Mouse (Mus musculus) limb, embryonic 12.5 days (tissue): ENCODE measurements at regions not wholly inside any gene's neighbourhood (a gene's known extent, or its start where the extent isn't known, plus 50 kb on each side); places are given as distances from the start of the nearest gene placed in this dataset.

Experiments
- ATAC-seq: fragments of 200-750 bp; cut with Nextera tagmentation; 2 replicates; pipeline ENCODE4 v1.8.0; 2017; ENCODE audit warnings: low read depth, moderate TSS enrichment; ENCODE audit not compliant: insufficient number of reproducible peaks, insufficient read depth, low FRiP score, low TSS enrichment
- H3K27ac ChIP-seq: fragments of 300-500 bp; sonication (generic); 2 replicates; pipeline ENCODE4 v1.5.1; 2016; ENCODE audit warnings: mild to moderate bottlenecking, moderate library complexity
- H3K27me3 ChIP-seq: fragments of 300-500 bp; sonication (generic); 2 replicates; pipeline ENCODE4 v1.6.1; 2016; ENCODE audit warnings: mild to moderate bottlenecking, moderate library complexity
- H3K36me3 ChIP-seq: fragments of 300-500 bp; sonication (generic); 2 replicates; pipeline ENCODE4 v1.6.1; 2016; ENCODE audit warnings: mild to moderate bottlenecking, moderate library complexity
- H3K4me1 ChIP-seq: fragments of 300-500 bp; sonication (generic); replicated peaks from 2 replicates; pipeline ENCODE4 v1.6.1; 2016
- H3K4me2 ChIP-seq: fragments of 300-500 bp; sonication (generic); 2 replicates; pipeline ENCODE4 v1.6.1; 2016; ENCODE audit warnings: mild to moderate bottlenecking, moderate library complexity
- H3K4me3 ChIP-seq: fragments of 300-500 bp; sonication (generic); replicated peaks from 2 replicates; pipeline ENCODE4 v1.5.1; 2016; ENCODE audit warnings: mild to moderate bottlenecking
- H3K9ac ChIP-seq: fragments of 300-500 bp; sonication (generic); replicated peaks from 2 replicates; pipeline ENCODE4 v1.6.1; 2016; ENCODE audit warnings: mild to moderate bottlenecking, moderate library complexity
- H3K9me3 ChIP-seq: fragments of 300-500 bp; sonication (generic); 2 replicates; pipeline ENCODE4 v1.6.1; 2016; ENCODE audit warnings: mild to moderate bottlenecking, moderate library complexity
- WGBS: fragments of 180-500 bp; shearing (Covaris S2); methylation state at CpG from one replicate; pipeline ENCODE4 v1.1.7; 2016; 5-methylcytosine and 5-hydroxymethylcytosine counted together

DNA sequence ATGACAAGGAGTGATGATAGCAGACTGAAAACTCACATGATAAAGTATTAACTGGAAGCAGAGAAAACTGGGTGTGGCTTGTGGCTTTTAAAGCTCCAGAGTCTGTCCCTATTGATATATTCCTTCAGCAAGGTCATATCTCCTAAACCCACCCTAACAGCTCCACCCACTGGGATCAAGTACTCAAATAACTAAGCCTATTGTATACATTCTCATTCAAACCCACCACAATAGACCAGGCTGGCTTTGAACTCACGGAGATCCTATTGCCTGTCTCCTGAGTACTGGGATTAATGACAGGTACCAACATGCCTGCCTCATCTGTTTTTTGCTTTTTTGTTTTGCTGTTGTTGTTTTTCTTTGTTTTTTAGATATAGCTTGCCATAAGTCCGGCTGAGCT is 484.3 kb upstream of the Zfp462 start:
- Histone ChIP-seq H3K27ac (no peak overlapping the region), H3K27me3 (no peaks in the 10 kb centered on the region), H3K9ac (no peak overlapping the region), H3K4me2 (no peak overlapping the region), H3K36me3 (no peaks in the 10 kb centered on the region), H3K9me3 (no peaks in the 10 kb centered on the region), H3K4me1 (peaks cover 7% of the 10 kb centered on the region; the same call in 1 of the 2 replicates), H3K4me3 (no peak overlapping the region)
- ATAC-seq: no peak
- 86% methylated on average over 2 of the region's 2 CpGs for WGBS

DNA sequence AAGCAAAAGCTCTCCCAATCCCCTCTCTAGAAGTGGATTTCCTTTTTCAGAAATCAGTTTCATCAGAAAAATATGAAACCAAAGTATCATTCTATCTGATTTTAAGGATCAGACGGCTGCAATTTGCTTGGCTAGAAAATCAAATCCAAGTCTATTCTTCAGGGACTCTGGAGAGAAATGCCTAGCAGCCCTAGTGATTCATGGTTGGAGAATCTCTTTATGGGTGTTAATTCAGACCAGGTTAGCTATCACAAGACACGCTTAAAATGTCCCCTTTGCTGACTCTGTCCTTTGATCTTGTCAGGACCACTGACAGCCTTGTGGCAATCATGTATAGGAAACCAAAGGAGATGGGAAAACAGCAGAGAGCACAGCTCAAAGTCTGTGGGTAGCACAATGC is 475.7 kb upstream of the Zfp462 start:
- Histone ChIP-seq H3K9me3 (no peaks in the 10 kb centered on the region), H3K4me1 (peaks cover 37% of the 10 kb centered on the region), H3K27me3 (no peaks in the 10 kb centered on the region), H3K4me3 (no peak overlapping the region), H3K36me3 (no peaks in the 10 kb centered on the region), H3K4me2 (no peak overlapping the region), H3K9ac (no peak overlapping the region), H3K27ac (peak overlapping the region; percentile 66; the same call in 1 of the 2 replicates)
- 41% methylated on average over 2 of the region's 2 CpGs for WGBS
- no peak for ATAC-seq

- peak; percentile 90 for ATAC-seq
These were observed 474.5 kb upstream of the Zfp462 start for GRCm38 (mm10) chr4:54470022-54471008.

DNA sequence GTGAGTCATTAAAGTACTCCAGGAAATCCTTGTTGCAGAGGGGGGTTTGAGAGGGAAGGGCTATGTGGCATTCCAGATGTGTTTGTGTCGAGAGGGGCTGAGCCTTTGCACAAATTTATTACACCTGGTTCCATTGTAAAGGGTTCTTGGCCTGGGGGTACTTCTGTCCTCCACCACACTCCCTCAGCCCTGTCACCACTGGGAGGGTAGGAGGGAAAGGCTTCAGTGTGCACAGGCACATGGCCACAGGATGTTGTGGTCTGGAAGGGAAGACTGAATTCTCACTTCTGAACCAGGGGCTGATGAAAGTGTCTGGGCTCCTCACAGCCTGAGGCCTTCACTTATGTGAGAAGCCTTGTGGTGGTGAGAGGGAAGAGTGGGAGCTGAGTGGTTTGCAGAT is 473.8 kb upstream of the Zfp462 start:
- H3K4me2 ChIP-seq: no peak overlapping the region
- H3K27ac ChIP-seq: peak overlapping the region; percentile 90
- no peaks in the 10 kb centered on the region for H3K36me3 ChIP-seq
- ATAC-seq: peak; percentile 74
- H3K9me3 ChIP-seq: no peaks in the 10 kb centered on the region
- H3K27me3 ChIP-seq: no peaks in the 10 kb centered on the region
- WGBS: 0% methylated on average over 1 of the region's 1 CpGs
- no peak overlapping the region for H3K4me3 ChIP-seq
- H3K9ac ChIP-seq: no peak overlapping the region
- peaks cover 30% of the 10 kb centered on the region for H3K4me1 ChIP-seq

More at GRCm38 (mm10) chr4:54470022-54471008, 474.5 kb upstream of the Zfp462 start:
- Histone ChIP-seq H3K9ac (no peak overlapping the region), H3K9me3 (no peaks in the 10 kb centered on the region), H3K36me3 (no peaks in the 10 kb centered on the region), H3K4me3 (no peak overlapping the region), H3K4me2 (peak overlapping the region; percentile 6), H3K27me3 (no peaks in the 10 kb centered on the region), H3K27ac (peak overlapping the region; percentile 66), H3K4me1 (peaks cover 30% of the 10 kb centered on the region)
- WGBS: 8% methylated on average over 13 of the region's 13 CpGs

DNA sequence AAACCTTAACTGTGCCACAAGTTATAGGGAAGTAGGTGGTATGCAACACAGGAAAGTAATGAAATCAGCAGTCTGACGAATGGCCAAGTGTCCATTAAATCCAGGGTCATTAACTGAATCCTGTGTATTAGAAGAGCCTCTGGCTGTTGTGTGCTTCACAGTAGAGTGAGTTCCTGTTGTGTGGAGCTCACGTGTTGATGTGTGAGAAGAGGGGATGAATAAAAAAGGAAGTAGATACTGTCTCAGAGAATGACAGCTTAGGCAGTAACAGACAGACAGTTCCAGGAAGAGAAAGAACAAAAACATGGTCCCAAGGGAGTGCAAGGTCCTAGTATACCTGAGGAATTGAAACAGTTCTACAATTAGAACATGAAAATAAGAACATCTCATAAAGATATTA is 463.1 kb upstream of the Zfp462 start:
- Histone ChIP-seq H3K27ac (no peak overlapping the region), H3K4me2 (no peak overlapping the region), H3K36me3 (no peaks in the 10 kb centered on the region), H3K27me3 (no peaks in the 10 kb centered on the region), H3K9ac (no peak overlapping the region), H3K4me1 (no peaks in the 10 kb centered on the region), H3K9me3 (no peaks in the 10 kb centered on the region), H3K4me3 (no peak overlapping the region)
- ATAC-seq: no peak
- WGBS: 53% methylated on average over 2 of the region's 2 CpGs

- Histone ChIP-seq H3K36me3 (no peaks in the 10 kb centered on the region), H3K4me3 (no peak overlapping the region), H3K4me1 (no peaks in the 10 kb centered on the region), H3K27me3 (no peaks in the 10 kb centered on the region), H3K27ac (no peak overlapping the region), H3K9ac (no peak overlapping the region), H3K9me3 (no peaks in the 10 kb centered on the region), H3K4me2 (no peak overlapping the region)
- 51% methylated on average over 6 of the region's 6 CpGs for WGBS
- ATAC-seq: 0 out of 2 replicates have a peak, but pooled peaks have one; percentile 68
These were observed 451.8 kb upstream of the Zfp462 start for GRCm38 (mm10) chr4:54493074-54493473.

DNA sequence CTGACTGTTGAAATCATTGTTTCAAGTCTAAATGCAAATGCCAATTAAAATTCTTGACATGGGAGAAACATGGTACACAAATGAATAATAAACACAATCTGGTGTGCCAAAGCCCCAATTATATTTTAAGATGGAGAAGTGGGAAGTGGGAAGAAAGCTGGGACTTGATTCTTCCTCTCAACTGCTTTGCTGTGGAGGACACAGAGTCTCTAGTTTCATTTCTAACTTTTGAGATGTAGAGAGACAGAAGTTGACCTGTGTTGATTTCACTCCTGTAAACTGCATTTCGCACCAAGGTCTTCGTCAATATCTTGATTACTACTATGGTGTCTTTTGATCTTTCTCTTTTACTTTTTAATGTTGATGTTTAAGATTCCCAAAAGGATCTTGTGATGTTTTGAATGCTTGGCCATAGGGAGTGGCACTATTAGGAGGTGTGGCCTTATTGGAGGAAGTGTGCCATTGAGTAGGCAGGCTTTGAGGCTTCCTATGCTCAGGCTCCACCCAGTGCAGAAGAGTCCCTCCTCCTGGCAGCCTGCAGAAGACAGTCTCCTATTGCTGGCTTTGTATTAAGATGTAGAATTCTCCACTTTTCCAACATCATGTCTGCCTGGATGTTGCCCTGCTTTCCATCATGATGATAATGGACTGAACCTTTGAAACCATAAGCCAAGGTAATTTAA is 447.4 kb upstream of the Zfp462 start:
- WGBS: 93% methylated on average over 2 of the region's 2 CpGs
- Histone ChIP-seq H3K4me3 (no peak overlapping the region), H3K9ac (no peak overlapping the region), H3K27me3 (no peaks in the 10 kb centered on the region), H3K4me1 (no peaks in the 10 kb centered on the region), H3K4me2 (no peak overlapping the region), H3K36me3 (no peaks in the 10 kb centered on the region), H3K9me3 (no peaks in the 10 kb centered on the region), H3K27ac (no peak overlapping the region)
- no peak for ATAC-seq

DNA sequence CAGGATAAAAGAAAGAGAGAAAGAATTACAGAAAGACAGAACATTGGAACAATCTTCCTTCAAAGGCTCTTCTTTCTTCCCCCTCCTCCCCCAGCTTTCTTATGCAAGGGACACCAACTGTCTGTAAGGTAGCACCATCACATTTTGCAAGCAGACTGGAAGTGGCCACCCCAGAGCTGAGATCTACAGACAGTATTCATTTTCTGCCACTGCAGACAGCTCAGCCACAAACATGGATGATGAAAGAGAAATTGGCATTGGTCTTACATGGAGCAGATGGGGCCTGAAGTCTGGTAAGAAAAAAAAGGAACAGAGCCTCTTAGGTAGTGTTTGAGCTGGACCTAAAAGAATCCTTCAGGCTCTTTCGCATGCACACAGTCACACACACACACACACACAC is 428.9 kb upstream of the Zfp462 start:
- H3K27me3 ChIP-seq: no peaks in the 10 kb centered on the region
- ATAC-seq: no peak
- 88% methylated on average over 1 of the region's 1 CpGs for WGBS
- H3K4me1 ChIP-seq: no peaks in the 10 kb centered on the region
- H3K9me3 ChIP-seq: no peaks in the 10 kb centered on the region
- no peak overlapping the region for H3K9ac ChIP-seq
- no peak overlapping the region for H3K4me3 ChIP-seq
- no peak overlapping the region for H3K27ac ChIP-seq
- H3K4me2 ChIP-seq: no peak overlapping the region
- no peaks in the 10 kb centered on the region for H3K36me3 ChIP-seq

DNA sequence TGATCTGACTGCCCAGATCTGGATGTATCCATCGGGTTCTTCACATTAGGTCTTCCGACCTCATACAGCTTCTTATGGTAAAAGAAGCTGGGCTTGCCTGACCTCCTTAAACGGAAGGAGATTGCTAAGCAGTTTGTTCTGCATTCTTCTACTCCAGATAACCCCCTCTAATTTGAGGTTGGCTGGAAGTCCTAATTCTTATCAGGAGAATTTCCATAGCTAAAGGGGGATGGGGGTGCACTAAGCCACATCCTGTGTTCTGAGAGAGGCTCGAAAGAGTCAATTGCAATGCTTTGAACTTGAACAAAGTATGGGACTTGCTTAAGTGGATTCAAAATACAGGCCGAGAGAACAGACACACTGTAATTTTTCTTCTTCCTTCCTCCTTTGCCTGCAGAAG is 421.6 kb upstream of the Zfp462 start:
- Histone ChIP-seq H3K9me3 (no peaks in the 10 kb centered on the region), H3K9ac (no peak overlapping the region), H3K36me3 (no peaks in the 10 kb centered on the region), H3K4me2 (no peak overlapping the region), H3K4me3 (no peak overlapping the region), H3K27me3 (no peaks in the 10 kb centered on the region), H3K27ac (peak overlapping the region; percentile 45; the same call in 1 of the 2 replicates), H3K4me1 (peaks cover 27% of the 10 kb centered on the region)
- WGBS: 67% methylated on average over 5 of the region's 5 CpGs
- no peak for ATAC-seq

GRCm38 (mm10) chr4:54526003-54526586 is 418.8 kb upstream of the Zfp462 start:
- peak; percentile 91 for ATAC-seq

DNA sequence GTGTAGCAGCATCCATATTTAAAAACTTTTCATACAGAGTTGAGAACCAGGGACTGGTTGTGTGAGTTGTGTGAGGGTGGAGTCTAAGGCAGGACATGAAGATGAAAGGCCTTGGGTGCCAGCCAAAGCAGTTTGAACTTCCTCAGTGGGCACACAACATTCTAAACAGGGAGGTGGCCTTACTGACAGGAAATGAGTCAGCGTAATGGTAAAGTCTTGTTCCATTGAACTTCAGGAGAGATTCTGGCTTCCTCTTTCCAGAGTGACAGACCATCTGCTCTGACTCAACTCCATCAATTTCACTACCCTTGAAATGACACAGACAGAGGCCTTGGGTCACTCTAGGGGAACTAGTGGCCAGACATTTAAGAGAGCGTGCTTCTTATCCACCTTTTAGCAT is 417.2 kb upstream of the Zfp462 start:
- 79% methylated on average over 2 of the region's 2 CpGs for WGBS
- Histone ChIP-seq H3K9me3 (no peaks in the 10 kb centered on the region), H3K27me3 (no peaks in the 10 kb centered on the region), H3K27ac (peak overlapping the region; percentile 86; the same call in 1 of the 2 replicates), H3K4me2 (no peak overlapping the region), H3K4me1 (peaks cover 27% of the 10 kb centered on the region), H3K36me3 (no peaks in the 10 kb centered on the region), H3K9ac (no peak overlapping the region), H3K4me3 (no peak overlapping the region)
- no peak for ATAC-seq

More at GRCm38 (mm10) chr4:54526003-54526586, 418.8 kb upstream of the Zfp462 start:
- no peaks in the 10 kb centered on the region for H3K9me3 ChIP-seq
- H3K4me1 ChIP-seq: peaks cover 27% of the 10 kb centered on the region
- H3K27me3 ChIP-seq: no peaks in the 10 kb centered on the region
- no peaks in the 10 kb centered on the region for H3K36me3 ChIP-seq
- peak overlapping the region; percentile 13; the same call in 1 of the 2 replicates for H3K4me2 ChIP-seq
- no peak overlapping the region for H3K9ac ChIP-seq
- no peak overlapping the region for H3K4me3 ChIP-seq
- WGBS: 5% methylated on average over 5 of the region's 5 CpGs
- peak overlapping the region; percentile 86 for H3K27ac ChIP-seq
